Mouse (Mus musculus): ENCODE results near the gene Lyar. TPM values are rescaled to one million over a fixed set of nuclear protein-coding genes. Genes with fewer than 3 reads are reported as not detected.

The Lyar gene
- polyA plus RNA-seq, 1 experiment from 2014 or later, result 55.7 TPM

DNA sequence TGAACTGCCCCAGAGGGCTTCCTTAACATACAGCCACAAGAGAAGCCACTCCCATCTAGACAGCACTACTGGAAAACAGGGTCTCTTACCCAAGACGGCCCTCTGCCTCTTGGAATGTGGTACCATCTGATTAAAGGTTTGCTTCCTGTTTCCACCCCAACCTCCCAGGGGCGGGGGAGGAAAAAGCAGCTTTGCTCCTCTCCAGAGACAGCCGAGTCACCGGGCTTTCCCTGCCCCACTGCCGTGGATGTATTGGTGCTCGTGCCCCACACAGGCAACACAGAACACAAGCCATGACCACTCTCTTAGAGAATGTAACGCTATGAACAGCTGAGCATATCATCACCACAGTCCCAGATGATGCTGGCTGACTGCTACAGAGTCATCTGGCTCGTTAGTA is 11.3 kb upstream of the Lyar start:
- H3K27ac ChIP-seq, result no peak overlapping the region
- WGBS, result 87% methylated on average over 8 of the region's 8 CpGs
- H3K4me3 ChIP-seq, result no peak overlapping the region
- H3K27me3 ChIP-seq, result no peaks in the 10 kb centered on the region
- H3K4me2 ChIP-seq, result no peak overlapping the region
- peaks cover 86% of the 10 kb centered on the region for H3K36me3 ChIP-seq
- H3K4me1 ChIP-seq (replicated peaks), result no peaks in the 10 kb centered on the region
- no peak overlapping the region for H3K9ac ChIP-seq
- H3K9me3 ChIP-seq, result no peaks in the 10 kb centered on the region
- ATAC-seq (ENCODE audit: low FRiP score), result no peak

DNA sequence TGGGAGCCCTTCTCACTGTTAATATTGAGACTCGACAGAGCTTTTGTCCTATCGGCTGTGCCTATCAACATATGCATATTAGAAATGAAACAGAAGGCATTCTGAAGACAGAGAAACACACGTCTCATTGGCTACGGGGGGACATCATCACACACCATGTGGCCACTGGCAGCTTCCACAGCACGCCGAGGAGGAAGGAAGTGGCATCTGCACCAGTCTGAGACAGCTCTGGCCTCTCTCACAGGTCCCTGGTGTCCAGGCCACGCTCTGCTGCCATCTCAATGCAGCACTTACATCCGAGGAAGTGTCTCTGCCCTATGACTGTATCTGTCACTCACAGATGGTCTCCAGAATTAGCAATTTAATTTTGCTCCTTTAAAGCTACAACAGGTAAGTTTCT is 8.6 kb upstream of the Lyar start:
- no peaks in the 10 kb centered on the region for H3K27me3 ChIP-seq
- H3K4me2 ChIP-seq, result no peak overlapping the region
- H3K9me3 ChIP-seq, result no peaks in the 10 kb centered on the region
- WGBS, result 90% methylated on average over 8 of the region's 8 CpGs
- no peaks in the 10 kb centered on the region for H3K4me1 ChIP-seq (replicated peaks)
- H3K9ac ChIP-seq, result no peak overlapping the region
- H3K4me3 ChIP-seq, result no peak overlapping the region
- H3K36me3 ChIP-seq, result peaks cover 87% of the 10 kb centered on the region
- no peak overlapping the region for H3K27ac ChIP-seq
- ATAC-seq (ENCODE audit: low FRiP score), result no peak

DNA sequence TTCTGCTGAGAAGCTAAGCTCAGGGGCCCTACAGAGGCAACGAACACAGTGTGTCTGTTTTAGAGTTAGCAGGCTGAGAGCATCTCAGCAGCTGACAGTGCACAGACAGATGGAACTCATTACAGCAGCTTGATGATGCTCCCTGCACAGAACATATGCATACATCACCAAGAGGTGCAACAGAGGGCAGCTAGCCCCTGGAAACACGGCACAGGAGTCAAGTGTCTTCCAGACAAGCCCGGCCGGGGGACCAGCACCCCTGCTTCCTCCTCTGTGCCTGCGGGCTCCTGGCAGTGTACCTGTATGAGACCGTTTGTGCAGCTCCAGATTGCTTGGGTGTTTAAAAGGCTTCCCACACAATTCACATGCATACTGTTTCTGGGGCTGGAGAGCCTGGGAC is 7.3 kb upstream of the Lyar start:
- H3K27ac ChIP-seq, result no peak overlapping the region
- peaks cover 8% of the 10 kb centered on the region; the same call in 1 of the 2 replicates for H3K4me1 ChIP-seq (replicated peaks)
- no peaks in the 10 kb centered on the region for H3K27me3 ChIP-seq
- H3K4me2 ChIP-seq, result no peak overlapping the region
- H3K36me3 ChIP-seq, result peaks cover 87% of the 10 kb centered on the region
- no peak for ATAC-seq (ENCODE audit: low FRiP score)
- no peak overlapping the region for H3K9ac ChIP-seq
- H3K9me3 ChIP-seq, result no peaks in the 10 kb centered on the region
- WGBS, result 91% methylated on average over 6 of the region's 6 CpGs
- H3K4me3 ChIP-seq, result no peak overlapping the region

DNA sequence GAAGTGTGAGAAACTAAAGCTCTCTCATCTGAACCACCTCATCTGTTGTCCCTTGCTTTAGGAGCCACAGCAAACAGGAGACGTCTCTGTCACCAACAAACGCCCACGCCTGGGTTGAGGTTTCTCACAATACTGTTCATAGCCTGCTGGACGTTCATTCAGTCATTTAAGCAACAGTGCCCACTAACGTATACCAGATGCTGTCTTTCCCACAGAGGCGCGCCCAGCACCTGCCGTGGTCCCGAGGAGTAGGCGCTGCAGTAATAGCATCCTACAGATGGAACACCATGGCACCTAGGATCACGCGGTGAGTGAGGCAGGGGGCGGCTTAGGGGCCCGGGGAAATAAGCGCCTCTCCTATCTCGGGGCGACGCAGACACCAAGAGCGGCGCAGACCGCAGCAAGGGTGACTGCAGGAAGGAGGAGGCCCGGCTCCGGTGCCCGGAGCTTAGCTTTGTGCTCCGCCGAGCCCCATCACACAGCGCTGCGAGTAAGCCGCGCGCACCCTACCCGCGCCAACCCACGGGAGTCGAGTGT is 431 bp upstream of the Lyar start:
- H3K4me2 ChIP-seq, result peak overlapping the region; percentile 92
- H3K4me3 ChIP-seq, result peak overlapping the region; percentile 83
- peaks cover 36% of the 10 kb centered on the region for H3K36me3 ChIP-seq
- H3K9ac ChIP-seq, result peak overlapping the region; percentile 95
- peak; percentile 87 for ATAC-seq (ENCODE audit: low FRiP score)
- WGBS, result 1% methylated on average over 35 of the region's 35 CpGs
- no peaks in the 10 kb centered on the region for H3K9me3 ChIP-seq
- peak overlapping the region; percentile 86 for H3K27ac ChIP-seq
- peaks cover 34% of the 10 kb centered on the region for H3K4me1 ChIP-seq (replicated peaks)
- no peaks in the 10 kb centered on the region for H3K27me3 ChIP-seq

DNA sequence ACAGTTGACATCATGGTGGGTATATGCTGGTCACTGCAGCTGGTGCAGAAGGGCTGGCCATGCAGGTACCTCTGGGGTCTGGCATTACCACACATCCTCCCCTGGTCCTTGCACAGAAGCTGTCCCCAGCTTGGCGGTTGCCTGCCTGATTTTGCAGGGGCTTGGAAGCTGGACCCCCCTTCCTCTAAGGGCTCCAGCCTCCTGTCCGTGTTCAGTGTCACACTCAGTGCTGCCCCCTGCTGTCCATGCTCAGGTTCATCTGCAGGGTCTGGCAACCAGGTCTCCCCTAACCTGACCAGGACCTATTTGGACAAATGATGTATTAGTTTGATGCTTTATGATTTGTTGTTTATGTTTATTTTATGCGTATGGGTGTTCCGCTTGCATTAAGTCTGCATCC is 15.2 kb downstream of the Lyar start:
- 71% methylated on average over 4 of the region's 4 CpGs for WGBS
- no peaks in the 10 kb centered on the region for H3K9me3 ChIP-seq
- H3K27ac ChIP-seq, result no peak overlapping the region
- peaks cover 59% of the 10 kb centered on the region for H3K36me3 ChIP-seq
- no peak overlapping the region for H3K4me2 ChIP-seq
- H3K4me3 ChIP-seq, result no peak overlapping the region
- ATAC-seq (ENCODE audit: low FRiP score), result no peak
- H3K4me1 ChIP-seq (replicated peaks), result no peaks in the 10 kb centered on the region
- peaks cover 13% of the 10 kb centered on the region; the same call in 1 of the 2 replicates for H3K27me3 ChIP-seq
- H3K9ac ChIP-seq, result no peak overlapping the region

DNA sequence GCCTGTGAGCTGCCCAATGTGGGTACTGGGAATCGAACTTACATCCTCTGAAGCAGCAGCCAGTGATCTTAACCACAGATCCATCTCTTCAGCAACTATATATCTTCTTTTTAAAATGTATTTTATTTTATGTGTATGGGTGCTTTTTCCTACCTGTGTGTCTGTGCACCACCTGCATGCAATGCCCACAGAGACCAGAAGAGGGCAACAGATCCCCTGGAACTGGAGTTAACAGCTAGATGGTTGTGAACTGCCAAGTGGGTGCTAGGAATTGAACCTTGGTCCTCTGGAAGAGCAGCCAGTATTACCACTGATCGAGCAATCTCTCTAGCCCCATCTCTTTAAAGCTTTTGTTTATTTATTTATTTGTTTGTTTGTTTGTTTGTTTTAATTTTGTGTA is 16.4 kb downstream of the Lyar start:
- WGBS, result 97% methylated on average over 2 of the region's 2 CpGs
- no peak for ATAC-seq (ENCODE audit: low FRiP score)
- no peaks in the 10 kb centered on the region for H3K9me3 ChIP-seq
- H3K27ac ChIP-seq, result no peak overlapping the region
- H3K9ac ChIP-seq, result no peak overlapping the region
- no peak overlapping the region for H3K4me3 ChIP-seq
- peaks cover 47% of the 10 kb centered on the region for H3K36me3 ChIP-seq
- H3K4me2 ChIP-seq, result no peak overlapping the region
- peaks cover 11% of the 10 kb centered on the region; the same call in 1 of the 2 replicates for H3K4me1 ChIP-seq (replicated peaks)
- H3K27me3 ChIP-seq, result peaks cover 13% of the 10 kb centered on the region; the same call in 1 of the 2 replicates

DNA sequence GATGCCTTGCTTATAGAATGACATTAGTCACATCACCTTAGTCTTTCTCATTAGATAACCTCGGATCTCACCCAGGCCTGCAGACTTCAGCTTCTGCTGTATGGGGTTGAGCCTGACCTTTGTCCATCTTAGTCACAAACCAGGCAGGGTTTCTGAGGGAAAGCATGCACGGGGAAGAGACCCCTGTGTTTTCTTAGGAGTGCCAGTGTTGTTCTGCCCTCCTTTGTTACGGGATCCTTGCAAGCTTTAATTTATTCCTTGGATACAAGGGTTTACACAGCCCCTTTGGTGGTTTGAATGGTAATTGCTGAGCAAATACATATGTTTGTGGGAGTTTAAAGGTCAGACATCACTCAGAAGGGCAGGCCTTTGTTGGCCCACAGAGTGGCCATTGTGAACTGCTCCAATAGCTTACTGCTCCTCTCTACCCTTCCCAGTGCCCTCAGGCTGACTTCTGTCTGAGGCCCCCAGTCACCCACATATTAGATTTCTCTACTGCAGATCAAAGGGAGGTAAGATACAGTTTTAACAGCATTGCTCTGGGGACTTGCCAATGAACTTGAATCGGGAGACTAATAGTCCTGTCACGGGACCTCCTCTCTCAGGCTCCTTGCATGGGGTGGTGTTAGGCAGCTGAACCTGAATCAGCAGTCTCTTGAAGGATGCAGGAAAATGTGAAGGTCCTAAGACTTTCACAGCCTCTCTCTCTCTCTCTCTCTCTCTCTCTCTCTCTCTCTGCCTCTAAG is 20.6 kb downstream of the Lyar start:
- H3K27me3 ChIP-seq, result peaks cover 34% of the 10 kb centered on the region
- H3K4me1 ChIP-seq (replicated peaks), result peaks cover 11% of the 10 kb centered on the region; the same call in 1 of the 2 replicates
- 11% methylated on average over 5 of the region's 5 CpGs for whole genome bisulfite sequencing
- H3K4me2 ChIP-seq, result no peak overlapping the region
- peaks cover 10% of the 10 kb centered on the region; the same call in 1 of the 2 replicates for H3K36me3 ChIP-seq
- no peak overlapping the region for H3K9ac ChIP-seq
- ATAC-seq (ENCODE audit: low FRiP score), result peak; percentile 73
- H3K9me3 ChIP-seq, result no peaks in the 10 kb centered on the region
- peak overlapping the region; percentile 25; the same call in 1 of the 2 replicates for H3K27ac ChIP-seq
- H3K4me3 ChIP-seq, result no peak overlapping the region

DNA sequence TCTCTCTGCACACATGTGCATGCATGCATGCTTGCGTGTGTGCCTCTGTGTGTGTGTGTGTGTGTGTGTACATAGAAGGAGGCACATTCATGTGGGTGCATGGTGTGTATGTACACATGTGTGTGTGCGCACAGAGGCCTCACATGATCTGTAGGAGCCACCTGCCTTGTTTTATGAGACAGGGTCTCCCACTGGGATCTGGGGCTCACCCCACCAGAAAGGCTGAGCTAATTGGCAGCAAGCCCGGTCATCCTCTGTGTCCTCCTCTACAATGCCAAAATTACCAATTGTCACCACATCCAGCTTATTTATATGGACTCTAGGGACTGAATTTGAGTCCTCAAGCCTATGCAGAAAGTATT is 21.2 kb downstream of the Lyar start:
- Histone ChIP-seq H3K27ac (peak overlapping the region; percentile 25; the same call in 1 of the 2 replicates), H3K4me3 (no peak overlapping the region), H3K36me3 (peaks cover 6% of the 10 kb centered on the region; the same call in 1 of the 2 replicates), H3K4me2 (no peak overlapping the region), H3K4me1 (replicated peaks) (peaks cover 11% of the 10 kb centered on the region; the same call in 1 of the 2 replicates), H3K27me3 (peaks cover 34% of the 10 kb centered on the region), H3K9me3 (no peaks in the 10 kb centered on the region), H3K9ac (no peak overlapping the region)
- ATAC-seq (ENCODE audit: low FRiP score), result peak; percentile 69
- WGBS, result 71% methylated on average over 3 of the region's 3 CpGs

DNA sequence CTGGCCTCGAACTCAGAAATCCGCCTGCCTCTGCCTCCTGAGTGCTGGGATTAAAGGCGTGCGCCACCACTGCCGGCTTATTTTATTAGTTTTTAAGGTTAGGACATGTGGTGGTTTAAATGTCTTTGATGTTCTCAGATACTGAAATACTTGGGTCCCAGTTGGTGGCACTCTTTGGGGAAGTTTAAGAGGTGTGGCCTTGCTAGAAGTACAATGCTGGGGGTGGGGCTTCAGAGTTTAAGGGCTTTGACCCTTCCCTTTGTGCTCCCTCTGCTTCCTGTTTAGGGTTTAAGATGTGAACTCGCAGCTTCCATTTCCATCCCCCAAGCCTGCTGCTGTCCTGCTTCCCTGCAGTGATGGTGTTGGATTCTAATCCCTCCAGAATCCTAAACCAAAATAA is 21.7 kb downstream of the Lyar start:
- Histone ChIP-seq H3K27ac (no peak overlapping the region), H3K4me1 (replicated peaks) (peaks cover 11% of the 10 kb centered on the region; the same call in 1 of the 2 replicates), H3K4me3 (no peak overlapping the region), H3K4me2 (no peak overlapping the region), H3K27me3 (peaks cover 33% of the 10 kb centered on the region), H3K9ac (no peak overlapping the region), H3K9me3 (no peaks in the 10 kb centered on the region), H3K36me3 (peaks cover under 1% of the 10 kb centered on the region; the same call in 1 of the 2 replicates)
- WGBS, result 82% methylated on average over 6 of the region's 6 CpGs
- no peak for ATAC-seq (ENCODE audit: low FRiP score)

DNA sequence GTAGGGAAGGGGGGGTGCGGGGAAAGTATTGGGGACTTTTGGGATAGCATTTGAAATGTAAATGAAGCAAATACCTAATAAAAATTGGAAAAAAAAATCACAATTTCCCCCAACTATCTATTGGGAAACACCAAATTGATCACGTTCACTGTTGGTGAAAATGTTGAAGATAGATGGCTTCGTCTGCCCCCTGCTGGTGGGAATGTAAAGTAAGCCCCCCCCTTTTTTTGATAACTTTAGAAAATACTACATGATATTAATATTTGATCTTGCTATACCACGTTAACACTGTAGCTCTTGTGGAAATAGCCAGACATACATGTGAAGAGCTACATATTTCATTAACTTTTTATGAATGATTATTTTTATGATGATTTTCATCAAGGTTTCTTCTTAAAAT is 34.9 kb downstream of the Lyar start:
- Histone ChIP-seq H3K4me3 (no peak overlapping the region), H3K27ac (no peak overlapping the region), H3K4me1 (replicated peaks) (0 out of 2 replicates have a peak, but pooled peaks cover 2% of the 10 kb centered on the region), H3K36me3 (no peaks in the 10 kb centered on the region), H3K9me3 (no peaks in the 10 kb centered on the region), H3K27me3 (0 out of 2 replicates have a peak, but pooled peaks cover 7% of the 10 kb centered on the region), H3K9ac (no peak overlapping the region), H3K4me2 (no peak overlapping the region)
- ATAC-seq (ENCODE audit: low FRiP score), result no peak
- 45% methylated on average over 4 of the region's 4 CpGs for WGBS

DNA sequence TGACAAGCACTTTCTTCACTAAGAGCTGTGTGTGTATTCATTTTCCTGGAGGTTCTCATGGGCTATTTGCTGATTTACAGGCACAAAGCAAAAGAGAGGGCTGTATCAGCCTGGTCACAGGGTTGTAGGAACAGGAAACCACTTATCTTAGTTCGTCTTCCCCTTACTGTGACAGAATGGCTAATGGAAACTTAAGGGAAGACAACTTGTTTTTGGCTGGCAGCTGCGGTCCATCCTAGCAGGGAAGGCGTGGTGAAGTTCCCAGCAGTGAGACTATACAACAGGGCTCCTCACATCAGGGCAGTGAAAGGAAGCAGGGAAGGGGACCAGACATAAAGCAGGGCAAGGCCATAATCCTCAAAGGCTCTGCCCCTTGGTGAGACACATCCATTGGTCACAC is 35.4 kb downstream of the Lyar start:
- 80% methylated on average over 3 of the region's 3 CpGs for WGBS
- H3K9ac ChIP-seq, result no peak overlapping the region
- no peaks in the 10 kb centered on the region for H3K9me3 ChIP-seq
- H3K27ac ChIP-seq, result no peak overlapping the region
- no peak overlapping the region for H3K4me2 ChIP-seq
- 0 out of 2 replicates have a peak, but pooled peaks cover 7% of the 10 kb centered on the region for H3K27me3 ChIP-seq
- H3K36me3 ChIP-seq, result no peaks in the 10 kb centered on the region
- no peak overlapping the region for H3K4me3 ChIP-seq
- ATAC-seq (ENCODE audit: low FRiP score), result no peak
- H3K4me1 ChIP-seq (replicated peaks), result peaks cover 2% of the 10 kb centered on the region; the same call in 1 of the 2 replicates

DNA sequence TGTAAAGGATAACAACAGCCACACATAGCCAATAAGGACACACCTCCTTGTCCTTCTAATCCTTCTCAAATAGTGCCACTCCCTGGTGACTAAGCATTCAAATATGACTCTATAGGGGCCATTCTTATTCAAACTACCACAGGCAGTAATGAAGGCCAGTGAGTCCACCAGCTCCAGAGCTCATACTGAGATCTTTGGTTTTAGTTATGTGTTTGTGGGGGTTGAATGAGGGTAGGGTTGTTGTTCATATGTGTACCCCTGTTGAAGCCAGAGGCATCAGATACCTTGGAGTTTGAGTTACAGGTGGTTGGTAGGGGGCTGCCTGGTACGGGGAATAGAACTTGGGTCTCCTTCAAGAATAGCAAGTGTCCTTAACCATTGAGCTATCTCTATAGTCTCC is 36.3 kb downstream of the Lyar start:
- Histone ChIP-seq H3K9me3 (no peaks in the 10 kb centered on the region), H3K27me3 (0 out of 2 replicates have a peak, but pooled peaks cover 7% of the 10 kb centered on the region)
- no peak for ATAC-seq (ENCODE audit: low FRiP score)

More for the DNA sequence above, 36.3 kb downstream of the Lyar start:
- H3K4me3 ChIP-seq, result no peak overlapping the region
- no peaks in the 10 kb centered on the region for H3K36me3 ChIP-seq
- H3K9ac ChIP-seq, result no peak overlapping the region
- H3K27ac ChIP-seq, result no peak overlapping the region
- WGBS, result 95% methylated on average over 1 of the region's 1 CpGs
- peaks cover 10% of the 10 kb centered on the region for H3K4me1 ChIP-seq (replicated peaks)
- H3K4me2 ChIP-seq, result no peak overlapping the region
